Mouse (Mus musculus) small intestine, adult 2 months (tissue): ENCODE measurements around the gene Gm19935.

ENCODE experiments used
- CTCF ChIP-seq: fragments of 200-500 bp; IDR thresholded peaks from 2 replicates; pipeline ENCODE4 v1.5.1; 2012; ENCODE audit warnings: low read depth, mild to moderate bottlenecking, control low read depth, inconsistent platforms, low read length, moderate library complexity, mixed read lengths; ENCODE audit not compliant: insufficient replicate concordance, insufficient read length; ENCODE audit errors: extremely low read depth
- POLR2A ChIP-seq: fragments of 200-500 bp; IDR thresholded peaks from 2 replicates; pipeline ENCODE4 v1.6.1; 2012; ENCODE audit warnings: low read depth, mild to moderate bottlenecking, control low read depth, inconsistent platforms, low read length, moderate library complexity

GRCm38 (mm10) chr8:90791616-90792015 is 25.6 kb downstream of the Gm19935 start:
- TF ChIP-seq CTCF, result no peak
- TF ChIP-seq POLR2A, result no peak
